Mouse (Mus musculus): ENCODE data around the gene Elp4.

GRCm38 (mm10) chr2:105801536-105801935 lies 102.8 kb downstream of the Elp4 start:
- TF ChIP-seq CTCF (IDR thresholded peaks at IDR 0.05; ENCODE audit: low read depth, low read length) (no peak), POLR2A (IDR thresholded peaks at IDR 0.05; ENCODE audit: borderline replicate concordance, low read depth, low read length) (no peak)

Data from bone marrow macrophage, adult 2 months (primary cell).